Mouse (Mus musculus) adrenal gland, postnatal 0 days (tissue): Measurements from ENCODE around the gene Bpifb4. TPM values are rescaled to one million over a fixed set of nuclear protein-coding genes. Genes with fewer than 3 reads are reported as not detected.

Experiments
- polyA plus RNA-seq: library from polyadenylated mRNA; unstranded; fragments of >200 nt; fragmentation: Nextera tagmentation; extraction: Ambion mirVana; gene quantifications from 2 replicates; pipeline ENCODE4 v1.2.1, GENCODE M21; 2015

Gene Bpifb4
- polyA plus RNA-seq, result 0.14 TPM in 1 of 2 replicates, not detected in the other

DNA sequence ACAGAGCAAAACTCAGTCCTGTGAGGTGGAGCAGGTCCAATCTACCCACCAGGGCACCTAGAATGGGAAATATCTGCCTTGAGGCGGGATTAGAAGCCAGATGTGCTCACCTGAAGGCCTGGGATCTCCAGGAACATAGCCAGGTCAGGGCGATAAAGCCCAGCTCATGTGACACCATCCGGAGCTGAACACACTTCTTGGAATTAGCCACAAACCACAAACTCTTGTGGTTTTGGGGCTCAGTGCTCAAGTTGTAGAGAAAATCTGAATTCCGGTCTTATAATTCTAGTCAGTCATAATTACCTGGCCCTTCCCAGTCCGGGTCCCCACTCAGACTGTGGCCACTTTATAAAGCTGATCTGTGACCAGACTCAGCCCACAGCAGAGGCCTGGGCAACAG is at the start of gene Bpifb4:
TSS of gene Bpifb4 (plus strand) at position 370 of the 400 bp plus-strand sequence.

DNA sequence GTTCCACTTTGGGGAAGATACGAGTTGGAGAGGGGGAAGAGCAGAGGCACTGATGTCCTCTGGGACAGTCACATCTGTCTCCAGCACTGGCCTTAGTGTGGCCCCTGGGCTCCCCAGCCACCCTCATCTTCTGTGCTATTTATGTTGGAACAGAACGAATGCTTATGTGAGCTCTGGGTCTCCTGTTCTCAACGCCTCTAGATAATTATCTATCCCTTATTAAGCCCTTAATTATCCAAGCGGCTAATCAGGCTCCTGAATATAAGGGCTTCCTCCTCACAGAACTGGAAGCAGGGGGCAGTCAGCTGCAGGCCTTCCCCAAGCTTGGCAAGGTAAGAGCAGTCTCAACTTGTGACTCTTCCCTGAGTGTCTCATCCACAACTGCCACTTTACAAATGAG is 37.9 kb upstream of the Bpifb4 start, which contains the start of gene Bpifb6:
TSS of gene Bpifb6 (plus strand) at position 301 of the 400 bp plus-strand sequence.

DNA sequence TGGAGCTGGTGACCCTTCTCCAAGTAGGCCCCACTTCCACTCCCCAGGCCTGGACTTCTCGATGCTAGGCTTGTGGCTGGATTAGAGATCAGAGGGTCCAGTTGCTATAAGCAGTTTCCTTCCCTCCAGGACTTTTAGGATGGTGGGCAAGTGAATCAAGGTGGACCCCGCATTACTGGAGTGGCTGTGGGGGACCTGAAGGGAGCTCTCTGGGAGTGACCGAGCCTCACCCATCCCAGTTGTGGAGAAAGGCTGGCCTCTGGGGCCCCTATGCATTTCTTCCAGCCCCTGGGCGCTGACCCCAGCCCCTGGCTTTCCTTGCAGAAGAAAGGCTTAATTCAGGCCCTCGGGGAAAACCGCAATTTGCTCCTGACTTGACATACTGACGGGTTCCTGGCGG is 20.1 kb upstream of the Bpifb4 start, which contains the start of gene Bpifb3:
TSS of gene Bpifb3 (plus strand) at position 301 of the 400 bp plus-strand sequence.

DNA sequence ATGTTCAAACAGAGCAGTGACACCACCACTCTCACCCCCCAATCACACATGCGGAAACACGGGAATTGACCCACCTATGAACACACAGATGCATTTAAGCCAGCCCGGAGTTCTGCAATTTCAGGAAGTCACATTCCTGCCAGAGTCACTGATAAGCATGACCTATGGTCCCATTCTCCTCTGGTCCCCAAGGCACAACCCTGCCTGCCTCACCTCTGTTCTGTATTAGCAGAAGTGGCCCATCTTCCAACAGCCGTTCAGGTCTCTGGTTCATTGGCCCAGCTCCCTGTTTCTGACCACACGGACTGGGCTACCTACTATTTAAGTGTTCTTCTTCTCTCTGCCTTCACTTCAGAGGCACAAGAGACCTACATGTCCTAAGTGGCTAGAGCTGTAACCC is 36.6 kb downstream of the Bpifb4 start, which contains the start of gene Bpifa6:
TSS of gene Bpifa6 (plus strand) at position 364 of the 400 bp plus-strand sequence.

DNA sequence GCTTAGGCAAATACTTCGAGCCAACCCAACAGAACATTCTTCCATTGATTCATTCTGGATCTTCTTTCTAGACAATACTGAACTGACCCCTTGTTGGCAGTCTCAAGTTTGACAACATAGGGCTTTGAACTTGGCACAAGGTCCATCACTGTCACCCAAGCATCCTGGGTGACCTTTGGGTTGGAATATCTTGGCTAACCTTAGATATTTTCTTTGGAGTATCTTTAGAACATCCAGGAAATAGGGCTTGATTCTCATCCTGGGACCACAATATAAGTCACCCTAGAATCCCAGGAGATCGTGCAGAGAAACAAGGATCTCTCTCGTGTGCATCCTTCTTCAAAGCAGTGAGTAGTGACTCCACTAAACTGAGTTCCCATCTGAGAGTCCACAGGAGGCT is 70.0 kb downstream of the Bpifb4 start, which contains the start of gene Bpifa2:
TSS of gene Bpifa2 (plus strand) at position 301 of the 400 bp plus-strand sequence.

Other genes with a start within 250 kb of the Bpifb4 start
- 0.09 and 0.10 TPM in 2 replicates for gene Dnmt3c, start 241.6 kb upstream of the Bpifb4 start, polyA plus RNA-seq
- gene Mapre1, start 196.9 kb upstream of the Bpifb4 start, polyA plus RNA-seq, result 151 and 166 TPM in 2 replicates
- gene Efcab8, start 158.3 kb upstream of the Bpifb4 start, polyA plus RNA-seq, result 0.19 TPM in 1 of 2 replicates, not detected in the other
- 0.23 and 0.33 TPM in 2 replicates for gene Sun5, start 67.1 kb upstream of the Bpifb4 start, polyA plus RNA-seq
- not detected in 2 replicates for gene Bpifb2, start 63.2 kb upstream of the Bpifb4 start, polyA plus RNA-seq
- not detected in 2 replicates for gene Bpifb6, start 37.8 kb upstream of the Bpifb4 start, polyA plus RNA-seq
- not detected in 2 replicates for gene Bpifb3, start 20.0 kb upstream of the Bpifb4 start, polyA plus RNA-seq
- 0.09 and 0.30 TPM in 2 replicates for gene Bpifa6, start 36.7 kb downstream of the Bpifb4 start, polyA plus RNA-seq
- gene Bpifa2, start 70.1 kb downstream of the Bpifb4 start, polyA plus RNA-seq, result 2.3 TPM in 1 of 2 replicates, not detected in the other
- gene Bpifa3, start 192.1 kb downstream of the Bpifb4 start, polyA plus RNA-seq, result not detected in 2 replicates
- gene Bpifa1, start 204.7 kb downstream of the Bpifb4 start, polyA plus RNA-seq, result 0.33 TPM in 1 of 2 replicates, not detected in the other
- gene Bpifa5, start 224.4 kb downstream of the Bpifb4 start, polyA plus RNA-seq, result not detected in 2 replicates